Mouse (Mus musculus) lung, adult 2 months (tissue): ENCODE measurements around the gene Ptprt.

ENCODE experiments used
- CTCF ChIP-seq: fragments of 200-500 bp; IDR thresholded peaks from 2 replicates; pipeline ENCODE4 v1.5.1; 2011; ENCODE audit warnings: mild to moderate bottlenecking, low read length, control low read depth; ENCODE audit not compliant: insufficient read depth
- POLR2A ChIP-seq: fragments of 200-500 bp; IDR thresholded peaks from 2 replicates; pipeline ENCODE4 v1.6.1; 2011; ENCODE audit warnings: low read depth, mild to moderate bottlenecking, control low read depth, low read length, borderline replicate concordance; ENCODE audit errors: extremely low read depth

DNA sequence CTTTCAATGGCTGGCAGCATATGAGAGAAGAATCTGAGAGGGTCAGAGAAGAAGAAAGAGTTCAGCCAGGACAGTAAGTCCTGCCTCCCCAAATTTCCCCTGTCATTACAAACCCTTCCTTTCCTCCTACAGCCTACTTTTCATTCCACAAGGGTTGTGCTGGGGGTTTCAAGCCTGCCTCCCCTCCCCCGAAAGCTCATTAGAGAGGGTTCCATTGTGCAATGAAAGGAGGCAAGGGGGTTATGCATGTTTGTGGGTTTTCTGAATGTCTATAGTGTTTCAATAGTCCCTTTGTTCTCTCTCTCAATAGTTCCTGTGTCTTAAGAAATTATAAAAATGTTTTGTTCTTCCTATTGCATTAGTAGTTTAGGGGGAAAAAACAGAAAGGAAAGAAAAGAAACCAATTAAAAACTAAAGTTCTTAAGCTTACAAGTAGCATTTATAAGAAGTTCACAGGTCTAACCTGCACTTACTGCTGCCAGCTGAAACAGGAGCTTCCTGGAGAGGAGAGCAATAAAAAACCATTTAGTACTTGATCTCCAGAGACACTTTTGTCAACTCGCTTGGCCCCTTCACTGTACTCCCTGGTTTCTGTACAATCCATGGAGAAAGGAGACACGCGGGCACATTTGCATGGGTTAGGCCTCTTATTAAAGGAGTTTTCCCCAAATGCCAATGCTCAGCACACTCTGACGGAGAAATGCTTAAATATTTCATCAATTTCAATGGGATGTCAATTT, 247.7 kb downstream of the Ptprt start:
- TF ChIP-seq POLR2A (no peak), CTCF (no peak)
